ENCODE assay signal across 12 mouse cellular contexts in the genomic region with DNA sequence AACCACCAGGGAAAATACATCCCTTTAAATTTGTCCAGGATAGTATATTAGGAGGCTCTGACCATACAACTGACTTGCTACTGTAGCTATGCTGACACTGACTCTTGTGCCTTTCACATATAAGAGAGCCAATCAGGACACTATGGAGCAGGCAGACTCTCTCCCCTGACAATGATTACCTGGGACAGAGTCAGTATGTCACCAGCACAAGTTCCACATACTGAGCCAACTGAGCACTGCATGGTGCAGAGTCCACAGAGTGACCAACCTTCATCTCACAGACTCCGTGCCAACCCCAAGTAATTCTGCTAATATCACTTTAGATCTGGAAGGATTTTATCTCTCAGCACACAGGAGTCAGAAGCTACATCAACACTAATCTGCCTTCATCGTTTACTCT.
"Had no signal": no experiment of that assay in that cellular context is flagged by ENCODE, and none has a peak within 500 bp of the region (broad histone marks: within the 10 kb centered on the region; RNA-seq: fewer than 3 reads in every experiment).

No protein-coding gene starts in this region.

- H3K27ac ChIP-seq: hindbrain, embryonic 10.5 days; hindbrain, embryonic 14.5 days; limb, embryonic 13.5 days; midbrain, embryonic 10.5 days; neural tube, embryonic 15.5 days; stomach, postnatal 0 days had no signal

- H3K36me3 ChIP-seq: neural tube, embryonic 15.5 days had no signal

- H3K27me3 ChIP-seq: limb, embryonic 13.5 days; neural tube, embryonic 15.5 days had no signal

- DNase-seq: left cerebral cortex, postnatal 4 days; lung, embryonic 14.5 days; lung, postnatal 10 days; lung, postnatal 4 days; midbrain, embryonic 14.5 days had no signal

- H3K9me3 ChIP-seq: hindbrain, embryonic 10.5 days; limb, embryonic 13.5 days; midbrain, embryonic 10.5 days; neural tube, embryonic 15.5 days had no signal

- H3K4me3 ChIP-seq: hindbrain, embryonic 10.5 days; limb, embryonic 13.5 days; midbrain, embryonic 10.5 days; myocyte; neural tube, embryonic 15.5 days had no signal

- H3K9ac ChIP-seq: hindbrain, embryonic 14.5 days; limb, embryonic 13.5 days; lung, embryonic 14.5 days; neural tube, embryonic 15.5 days had no signal

- H3K4me2 ChIP-seq: hindbrain, embryonic 14.5 days; limb, embryonic 13.5 days; lung, embryonic 14.5 days; neural tube, embryonic 15.5 days had no signal
